Mouse (Mus musculus) brown adipose tissue, adult 24 weeks (tissue): ENCODE measurements around the gene Cacna1c. TPM values are rescaled to one million over a fixed set of nuclear protein-coding genes. Genes with fewer than 3 reads are reported as not detected.

ENCODE experiments used
- H3K27ac ChIP-seq: fragments of 200-500 bp; replicated peaks from 2 replicates; pipeline ENCODE4 v1.5.1; 2012; ENCODE audit warnings: low read depth, mild to moderate bottlenecking, low read length
- H3K4me1 ChIP-seq: fragments of 200-500 bp; 2 replicates; pipeline ENCODE4 v1.6.1; 2012; ENCODE audit warnings: low read length, mixed read lengths; ENCODE audit not compliant: control insufficient read depth, insufficient read depth, insufficient read length
- H3K4me3 ChIP-seq: fragments of 200-500 bp; 2 replicates; pipeline ENCODE4 v1.5.1; 2012; ENCODE audit warnings: low read depth, mild to moderate bottlenecking, low read length, moderate library complexity; ENCODE audit not compliant: insufficient read depth
- polyA plus RNA-seq: library from polyadenylated mRNA; stranded (reverse); fragments of >200 nt; gene quantifications from 2 replicates; pipeline ENCODE4 v1.2.4, GENCODE M21; 2012; ENCODE audit not compliant: missing spikeins, insufficient read depth, insufficient read length

The Cacna1c gene
- polyA plus RNA-seq, 1 experiment, result 0.48 TPM

GRCm38 (mm10) chr6:118924426-118924825 lies 271.8 kb downstream of the Cacna1c start:
- H3K27ac ChIP-seq, result no peak overlapping the region
- H3K4me1 ChIP-seq, result no peaks in the 10 kb centered on the region
- no peak overlapping the region for H3K4me3 ChIP-seq

DNA sequence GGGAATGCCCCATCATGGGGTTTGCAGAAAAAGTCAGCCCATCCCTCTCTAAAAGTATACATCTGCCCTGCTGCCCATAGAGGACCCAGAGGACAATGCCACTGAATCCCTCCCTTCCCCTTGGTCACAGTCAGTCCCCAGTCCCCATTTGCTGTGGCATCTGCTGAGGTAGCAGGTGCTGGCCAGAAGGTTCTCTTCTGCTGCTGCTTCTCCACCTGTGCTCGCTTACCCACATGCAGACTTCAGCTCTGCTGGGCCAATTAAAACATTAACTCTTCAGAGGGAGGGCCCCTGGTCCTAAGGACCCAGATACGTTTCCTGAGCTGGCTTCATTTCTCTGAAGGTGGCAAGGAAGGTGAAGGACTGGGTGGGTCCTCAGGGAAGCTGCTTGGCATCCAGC lies 272.3 kb downstream of the Cacna1c start:
- no peak overlapping the region for H3K27ac ChIP-seq
- H3K4me1 ChIP-seq, result no peaks in the 10 kb centered on the region
- no peak overlapping the region for H3K4me3 ChIP-seq

- Histone ChIP-seq H3K4me3 (no peak overlapping the region), H3K27ac (no peak overlapping the region), H3K4me1 (no peaks in the 10 kb centered on the region)
These were observed 273.0 kb downstream of the Cacna1c start for GRCm38 (mm10) chr6:118923212-118923577.

DNA sequence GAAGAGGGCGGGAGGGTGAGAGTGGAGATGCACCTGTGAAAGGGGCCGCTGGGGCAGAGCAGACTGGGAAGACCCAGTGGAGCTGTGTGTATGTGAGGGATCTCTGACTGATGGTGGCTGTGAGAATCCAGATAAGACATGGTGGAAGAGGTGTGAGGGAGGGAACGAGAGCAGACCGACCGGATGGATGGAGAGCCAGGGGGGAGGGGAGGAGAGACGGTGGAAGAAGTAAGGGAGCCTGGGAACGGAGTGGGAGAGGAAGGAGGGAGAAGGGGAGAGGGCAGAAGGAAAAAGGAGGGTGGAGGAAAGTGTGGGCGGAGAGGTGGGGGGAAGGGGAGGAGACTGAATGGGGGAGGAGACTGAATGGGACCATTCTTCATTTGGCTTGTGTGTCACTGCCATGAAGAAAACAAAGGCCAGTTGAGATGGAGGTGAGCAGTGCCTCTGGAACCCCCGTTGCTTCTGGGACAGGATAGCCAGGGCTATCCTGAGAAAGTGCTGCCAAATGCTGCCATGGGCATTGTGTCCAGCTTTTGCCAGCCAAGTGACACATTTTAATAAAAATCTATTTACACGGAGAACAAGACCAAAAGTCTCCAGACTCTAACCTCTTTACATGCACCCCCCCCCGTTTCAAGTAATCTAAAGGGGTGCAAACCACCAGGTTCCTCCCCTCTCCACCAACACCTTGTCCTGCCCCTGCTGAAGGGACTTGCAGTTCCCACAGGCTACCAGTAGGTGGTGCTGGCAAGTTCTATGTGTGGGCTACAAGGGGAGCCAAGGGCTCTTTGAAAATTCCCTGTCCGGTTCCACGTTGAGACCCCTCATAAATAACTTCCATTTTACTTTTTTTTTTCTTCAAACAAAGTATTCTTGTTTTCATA lies 273.6 kb downstream of the Cacna1c start:
- Histone ChIP-seq H3K4me1 (no peaks in the 10 kb centered on the region), H3K27ac (no peak overlapping the region), H3K4me3 (no peak overlapping the region)

DNA sequence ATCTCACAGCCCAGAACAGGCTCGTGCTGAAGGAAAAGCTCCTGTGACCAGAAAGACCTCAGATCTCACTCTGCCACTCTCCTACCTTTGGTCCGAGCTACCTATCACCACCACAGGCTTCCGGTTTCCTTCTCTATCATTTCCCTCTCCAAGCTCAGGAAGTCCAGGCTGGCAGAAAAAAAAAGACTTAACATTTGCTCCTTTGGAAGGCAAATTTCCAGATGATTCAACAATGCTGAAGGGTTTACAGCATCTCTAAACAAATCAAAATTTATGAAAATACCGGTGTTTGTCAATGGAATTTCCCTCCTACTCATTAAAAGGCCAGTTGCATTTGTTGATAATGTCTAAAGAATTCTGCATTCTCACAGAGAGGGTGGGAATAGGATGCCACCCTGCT lies 288.0 kb downstream of the Cacna1c start:
- Histone ChIP-seq H3K27ac (no peak overlapping the region), H3K4me3 (no peak overlapping the region), H3K4me1 (no peaks in the 10 kb centered on the region)

- Histone ChIP-seq H3K4me1 (no peaks in the 10 kb centered on the region), H3K4me3 (no peak overlapping the region), H3K27ac (no peak overlapping the region)
These were observed 288.5 kb downstream of the Cacna1c start for GRCm38 (mm10) chr6:118907704-118908103.

DNA sequence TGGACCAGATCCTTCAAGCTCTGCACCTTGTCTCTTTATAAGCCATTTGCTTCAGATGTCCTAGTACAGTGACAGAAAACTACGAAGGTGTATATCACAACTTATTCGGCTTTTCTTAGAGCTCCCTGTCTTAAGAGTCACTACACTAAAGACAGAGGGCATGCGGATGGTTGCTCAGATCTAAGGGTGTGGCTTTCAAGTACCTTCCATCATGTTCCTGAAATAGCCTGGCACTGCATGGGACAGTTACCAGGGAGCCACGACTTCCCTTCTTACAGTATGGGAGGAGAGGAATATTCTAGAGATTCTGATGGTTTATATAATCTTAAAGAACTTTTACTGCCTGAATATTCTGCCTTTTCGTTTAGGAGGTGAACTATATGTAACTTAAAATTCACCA lies 289.3 kb downstream of the Cacna1c start:
- H3K27ac ChIP-seq, result no peak overlapping the region
- H3K4me3 ChIP-seq, result no peak overlapping the region
- no peaks in the 10 kb centered on the region for H3K4me1 ChIP-seq

GRCm38 (mm10) chr6:118899688-118900087 lies 296.5 kb downstream of the Cacna1c start:
- Histone ChIP-seq H3K4me3 (no peak overlapping the region), H3K4me1 (no peaks in the 10 kb centered on the region), H3K27ac (no peak overlapping the region)

DNA sequence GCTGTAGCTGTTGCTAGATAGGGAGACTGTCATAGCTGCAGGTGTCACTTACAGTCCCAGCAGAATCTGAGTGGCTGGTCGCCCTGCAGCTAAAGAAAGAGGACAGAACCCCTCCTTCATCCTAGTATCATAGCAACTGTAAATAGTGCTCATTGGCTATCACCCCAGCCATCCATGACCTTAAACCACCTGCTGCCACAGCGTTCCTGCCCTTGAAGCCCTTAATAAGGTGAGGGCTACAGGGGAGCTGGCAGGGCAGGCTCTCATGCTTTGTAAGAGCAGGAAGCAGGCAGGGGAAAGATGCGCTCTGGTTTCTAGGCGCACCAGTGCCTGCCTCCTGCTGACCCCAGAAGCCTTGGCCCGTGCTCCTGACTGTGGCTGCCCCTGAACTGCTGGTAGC lies 299.1 kb downstream of the Cacna1c start:
- Histone ChIP-seq H3K27ac (no peak overlapping the region), H3K4me1 (no peaks in the 10 kb centered on the region), H3K4me3 (no peak overlapping the region)

DNA sequence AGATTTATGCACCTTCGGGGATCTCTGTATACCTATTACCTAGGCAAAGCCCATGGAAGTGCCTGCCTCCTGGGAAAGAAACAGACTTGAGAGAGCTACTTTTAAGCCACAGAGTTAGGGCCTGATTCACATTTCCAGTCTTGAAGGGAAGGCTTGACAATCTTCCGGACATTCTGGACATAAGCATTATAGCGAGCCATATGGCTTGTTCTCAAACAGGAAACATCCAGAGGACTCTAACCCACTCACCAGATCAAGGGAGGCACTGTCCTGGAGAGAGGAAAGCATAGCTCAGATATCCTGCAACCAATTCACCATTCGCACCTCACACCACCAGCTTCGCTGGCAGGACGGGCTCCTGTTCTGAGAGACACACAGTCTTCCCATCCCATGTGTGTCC lies 302.2 kb downstream of the Cacna1c start:
- 0 out of 2 replicates have a peak, but pooled peaks cover 2% of the 10 kb centered on the region for H3K4me1 ChIP-seq

GRCm38 (mm10) chr6:118889441-118889840 lies 306.8 kb downstream of the Cacna1c start:
- 0 out of 2 replicates have a peak, but pooled peaks cover 2% of the 10 kb centered on the region for H3K4me1 ChIP-seq
- H3K27ac ChIP-seq, result no peak overlapping the region
- H3K4me3 ChIP-seq, result no peak overlapping the region

More for the DNA sequence above, 302.2 kb downstream of the Cacna1c start:
- H3K4me3 ChIP-seq, result no peak overlapping the region
- H3K27ac ChIP-seq, result no peak overlapping the region

- Histone ChIP-seq H3K27ac (no peak overlapping the region), H3K4me3 (no peak overlapping the region), H3K4me1 (0 out of 2 replicates have a peak, but pooled peaks cover 2% of the 10 kb centered on the region)
These were observed 309.2 kb downstream of the Cacna1c start for GRCm38 (mm10) chr6:118887032-118887431.

DNA sequence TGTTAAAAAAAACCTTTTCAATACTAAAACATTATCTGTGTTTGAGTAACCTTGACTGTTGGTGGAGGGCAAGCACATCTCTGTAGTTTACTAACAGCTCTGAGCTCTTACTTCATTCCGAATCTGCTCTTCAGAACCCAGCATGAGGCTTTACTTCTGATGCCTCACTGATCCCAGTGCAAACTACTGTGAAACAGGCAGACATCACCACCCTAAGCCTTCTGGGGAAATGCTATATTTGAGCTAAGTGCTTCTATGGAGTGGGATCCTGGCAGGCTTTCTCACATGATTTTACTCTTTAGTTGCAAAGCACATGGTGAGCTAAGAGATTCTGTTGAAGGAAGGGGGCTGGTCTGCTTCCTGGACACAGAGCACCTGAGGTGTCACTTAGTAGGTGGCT lies 311.3 kb downstream of the Cacna1c start:
- H3K27ac ChIP-seq, result no peak overlapping the region
- H3K4me3 ChIP-seq, result no peak overlapping the region
- H3K4me1 ChIP-seq, result 0 out of 2 replicates have a peak, but pooled peaks cover 2% of the 10 kb centered on the region

DNA sequence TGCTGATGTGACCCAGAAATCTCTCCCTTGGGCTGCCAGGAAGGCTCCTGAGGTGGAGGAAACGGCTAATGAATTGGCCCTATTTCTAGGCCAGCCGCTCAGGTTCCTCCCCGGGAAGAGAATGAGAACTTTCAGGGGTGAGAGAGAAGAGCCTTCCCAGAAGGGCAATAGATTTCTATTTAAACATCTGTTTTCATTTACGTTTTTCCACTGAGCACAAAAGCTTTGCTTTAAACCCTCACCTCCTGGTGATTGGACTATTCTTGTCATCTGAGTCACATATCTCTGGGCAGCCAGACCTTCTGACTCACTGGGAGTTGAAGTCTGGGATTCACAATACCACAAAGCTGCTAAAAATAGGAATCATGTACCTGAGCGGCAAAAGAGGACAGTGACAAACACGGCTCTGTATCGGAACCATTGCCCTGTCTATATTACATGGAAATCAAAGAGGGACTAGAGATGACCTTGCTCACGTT lies 312.1 kb downstream of the Cacna1c start:
- no peaks in the 10 kb centered on the region for H3K4me1 ChIP-seq
- no peak overlapping the region for H3K4me3 ChIP-seq
- no peak overlapping the region for H3K27ac ChIP-seq

DNA sequence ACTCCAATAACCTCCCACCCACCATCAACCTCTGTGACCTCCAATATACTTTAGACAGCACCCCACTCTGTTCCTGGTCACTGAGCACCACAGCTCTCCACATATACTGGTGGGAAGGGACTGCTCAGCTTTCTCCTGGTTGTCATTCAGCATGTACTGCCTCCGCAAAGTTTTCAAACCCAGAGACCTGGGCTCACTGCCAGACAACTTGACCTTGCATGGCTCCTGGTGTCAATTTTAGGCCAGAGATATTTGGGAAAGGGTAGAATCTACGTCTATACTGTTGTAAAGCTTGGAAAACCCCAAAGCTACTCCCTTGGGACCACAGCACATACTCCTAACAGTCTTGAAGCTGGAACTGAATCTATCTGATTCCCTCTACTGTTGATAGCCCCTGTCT lies 320.0 kb downstream of the Cacna1c start:
- no peak overlapping the region for H3K27ac ChIP-seq
- H3K4me3 ChIP-seq, result no peak overlapping the region
- no peaks in the 10 kb centered on the region for H3K4me1 ChIP-seq

- Histone ChIP-seq H3K4me3 (no peak overlapping the region), H3K27ac (no peak overlapping the region), H3K4me1 (peaks cover 22% of the 10 kb centered on the region)
These were observed 325.9 kb downstream of the Cacna1c start for GRCm38 (mm10) chr6:118870241-118870841.
